Comparison of ENCODE assay signal across 21 mouse cellular contexts in the genomic region with DNA sequence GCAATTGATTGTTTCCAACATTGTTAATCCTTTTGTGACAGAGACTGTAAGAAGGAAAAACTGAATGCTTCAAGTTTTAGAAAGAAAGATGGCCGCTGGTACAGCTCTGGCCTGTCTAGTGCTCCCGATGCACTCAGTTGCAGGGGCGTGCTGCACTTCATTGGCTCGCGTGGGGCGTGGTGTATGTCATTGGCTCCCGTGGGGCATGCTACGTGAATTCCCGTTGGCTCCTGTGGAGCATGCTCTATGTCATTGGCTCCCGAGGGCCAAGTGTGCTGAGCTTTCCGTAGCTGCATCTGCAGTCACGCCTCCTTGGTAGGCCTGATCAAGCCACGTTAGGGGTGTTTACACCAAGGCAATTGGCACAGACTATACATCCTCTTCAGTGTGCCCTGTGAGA. TPM values are rescaled to one million over a fixed set of nuclear protein-coding genes. Genes with fewer than 3 reads are reported as not detected.
DNase-seq lines count a peak whose midpoint lies in the region; ATAC-seq and TF ChIP-seq lines count a peak whose summit lies in the region.
"Had no signal": no experiment of that assay in that cellular context is flagged by ENCODE, and none has a peak within 500 bp of the region (broad histone marks: within the 10 kb centered on the region; RNA-seq: fewer than 3 reads in every experiment).

No protein-coding gene starts in this region.

- no peak for TF ChIP-seq CTCF in testis, adult 2 months (IDR thresholded peaks at IDR 0.05; ENCODE audit: control insufficient read depth, insufficient read depth, insufficient replicate concordance, low read depth, low read length)
- no peak for TF ChIP-seq CTCF in liver, postnatal 0 days (IDR thresholded peaks at IDR 0.05; ENCODE audit: low read depth)

- peak overlapping the region; percentile 65 for H3K27ac ChIP-seq in heart, embryonic 10.5 days
- H3K27ac ChIP-seq in kidney, embryonic 16.5 days (ENCODE audit: low read length), result peak overlapping the region; percentile 25; the same call in 1 of the 2 replicates
- H3K27ac ChIP-seq in testis, adult 2 months (ENCODE audit: control insufficient read depth, insufficient read depth, low read depth, low read length), result 0 out of 2 replicates have a peak overlapping the region, but pooled peaks have one; percentile 13
- no peak overlapping the region for H3K27ac ChIP-seq in liver, postnatal 0 days (ENCODE audit: low read depth)
- H3K27ac ChIP-seq: hindbrain, embryonic 10.5 days; hindbrain, postnatal 0 days; limb, embryonic 15.5 days; liver, embryonic 15.5 days; macrophage; midbrain, embryonic 10.5 days; neural tube, embryonic 15.5 days had no signal

- peaks cover 30% of the 10 kb centered on the region for H3K4me1 ChIP-seq in heart, embryonic 10.5 days
- H3K4me1 ChIP-seq in kidney, embryonic 16.5 days (ENCODE audit: insufficient read depth, low read length), result no peaks in the 10 kb centered on the region
- peaks cover 2% of the 10 kb centered on the region; the same call in 1 of the 2 replicates for H3K4me1 ChIP-seq in testis, adult 2 months (ENCODE audit: control insufficient read depth, insufficient read depth, low read length)
- H3K4me1 ChIP-seq in liver, postnatal 0 days (ENCODE audit: insufficient read depth), result no peaks in the 10 kb centered on the region
- H3K4me1 ChIP-seq: hindbrain, embryonic 10.5 days; liver, embryonic 15.5 days had no signal

- no peaks in the 10 kb centered on the region for H3K9me3 ChIP-seq in heart, embryonic 10.5 days
- no peaks in the 10 kb centered on the region for H3K9me3 ChIP-seq in kidney, embryonic 16.5 days (ENCODE audit: low read length)
- no peaks in the 10 kb centered on the region for H3K9me3 ChIP-seq in liver, postnatal 0 days (ENCODE audit: low read length)
- H3K9me3 ChIP-seq: hindbrain, embryonic 10.5 days; limb, embryonic 15.5 days; liver, embryonic 15.5 days; midbrain, embryonic 10.5 days; neural tube, embryonic 15.5 days had no signal

- H3K36me3 ChIP-seq in heart, embryonic 10.5 days, result 0 out of 2 replicates have a peak, but pooled peaks cover 9% of the 10 kb centered on the region
- no peaks in the 10 kb centered on the region for H3K36me3 ChIP-seq in kidney, embryonic 16.5 days (ENCODE audit: insufficient read depth, low read length)
- H3K36me3 ChIP-seq in testis, adult 2 months (ENCODE audit: control insufficient read depth, insufficient read depth, low read length), result no peaks in the 10 kb centered on the region
- no peaks in the 10 kb centered on the region for H3K36me3 ChIP-seq in liver, postnatal 0 days (replicated peaks; ENCODE audit: insufficient read depth, low read length)
- H3K36me3 ChIP-seq: hindbrain, embryonic 10.5 days; limb, embryonic 15.5 days; liver, embryonic 15.5 days; midbrain, embryonic 10.5 days; neural tube, embryonic 15.5 days had no signal

- H3K4me2 ChIP-seq in kidney, embryonic 16.5 days (replicated peaks; ENCODE audit: low read depth, low read length), result no peak overlapping the region
- H3K4me2 ChIP-seq in liver, postnatal 0 days (ENCODE audit: low read depth, low read length), result no peak overlapping the region
- H3K4me2 ChIP-seq: limb, embryonic 15.5 days; liver, embryonic 15.5 days; neural tube, embryonic 15.5 days had no signal

- DNase-seq in heart, embryonic 10.5 days (ENCODE audit: low spot score), result no peak
- DNase-seq in heart, postnatal 25 days (ENCODE audit: low spot score), result no peak
- no peak for DNase-seq in kidney, postnatal 25 days
- DNase-seq in testis, postnatal 10 days (ENCODE audit: low spot score), result no peak
- no peak for DNase-seq in liver, postnatal 0 days
- DNase-seq: cerebellum, adult 18-20 months; cerebellum, postnatal 25 days; embryo, embryonic 11 days; forebrain, postnatal 0 days; right cerebral cortex, postnatal 25 days; thymus, postnatal 4 days had no signal

- no peak overlapping the region for H3K9ac ChIP-seq in kidney, embryonic 16.5 days (replicated peaks; ENCODE audit: low read length)
- H3K9ac ChIP-seq in liver, postnatal 0 days (replicated peaks), result no peak overlapping the region
- H3K9ac ChIP-seq: forebrain, postnatal 0 days; limb, embryonic 15.5 days; liver, embryonic 15.5 days; neural tube, embryonic 15.5 days had no signal

- peak; percentile 32; the same call in 1 of the 2 replicates for TF ChIP-seq POLR2A in testis, adult 2 months (IDR thresholded peaks at IDR 0.05; ENCODE audit: control insufficient read depth, low read depth, low read length)

- no peaks in the 10 kb centered on the region for H3K27me3 ChIP-seq in heart, embryonic 10.5 days (ENCODE audit: insufficient read depth, poor library complexity, severe bottlenecking)
- no peaks in the 10 kb centered on the region for H3K27me3 ChIP-seq in kidney, embryonic 16.5 days (ENCODE audit: insufficient read depth, low read length)
- H3K27me3 ChIP-seq in testis, adult 2 months (ENCODE audit: control insufficient read depth, insufficient read depth, low read length), result no peaks in the 10 kb centered on the region
- H3K27me3 ChIP-seq in liver, postnatal 0 days (ENCODE audit: insufficient read depth, low read length), result no peaks in the 10 kb centered on the region
- H3K27me3 ChIP-seq: CH12.LX; limb, embryonic 15.5 days; liver, embryonic 15.5 days; neural tube, embryonic 15.5 days had no signal

- intact Hi-C loops in heart, postnatal 25 days (cut with DNase I), result no loop called here

- 85% methylated on average over 13 of the region's 13 CpGs for WGBS in heart, embryonic 10.5 days
- WGBS in kidney, embryonic 16.5 days, result 89% methylated on average over 13 of the region's 13 CpGs
- WGBS in liver, postnatal 0 days (ENCODE audit: insufficient replicate concordance), result 81% methylated on average over 13 of the region's 13 CpGs

- H3K4me3 ChIP-seq in heart, embryonic 10.5 days, result no peak overlapping the region
- H3K4me3 ChIP-seq in kidney, embryonic 16.5 days (ENCODE audit: low read length), result no peak overlapping the region
- peak overlapping the region; percentile 41 for H3K4me3 ChIP-seq in testis, adult 2 months (ENCODE audit: control insufficient read depth, low read depth, low read length)
- H3K4me3 ChIP-seq in liver, postnatal 0 days (ENCODE audit: low read depth, low read length), result no peak overlapping the region
- H3K4me3 ChIP-seq: hindbrain, embryonic 10.5 days; limb, embryonic 15.5 days; liver, embryonic 15.5 days; midbrain, embryonic 10.5 days; neural tube, embryonic 15.5 days had no signal

- TF ChIP-seq EP300 in liver, postnatal 0 days (IDR thresholded peaks at IDR 0.05; ENCODE audit: low read depth), result no peak

- ATAC-seq in kidney, embryonic 16.5 days (ENCODE audit: low FRiP score, low TSS enrichment), result no peak
- no peak for ATAC-seq in liver, postnatal 0 days
- ATAC-seq: forebrain, postnatal 0 days; hindbrain, postnatal 0 days had no signal

RNA-seq across cellular contexts. Expression of a gene that starts 49.5 kb away (rescaled TPM):
- polyA plus RNA-seq in heart, embryonic 10.5 days (2016; fragmentation: Nextera tagmentation; extraction: Ambion mirVana), result 11.1 and 17.0 TPM in 2 replicates
- 10 to 100 TPM; 57.1 to 57.9 TPM for total RNA-seq in heart, postnatal 25 days (2021)
- 4.6 and 5.4 TPM in 2 replicates for polyA plus RNA-seq in kidney, embryonic 16.5 days (2015; fragmentation: Nextera tagmentation; extraction: Ambion mirVana)
- 693 and 832 TPM in 2 replicates for polyA plus RNA-seq in testis, adult 2 months (2012; rRNA removed)
- 0.34 and 0.45 TPM in 2 replicates for polyA plus RNA-seq in liver, postnatal 0 days (2015; fragmentation: Nextera tagmentation; extraction: Ambion mirVana)

Comparison
In these comparisons a context has a peak if more than half of its experiments do, and no peak if none do; other contexts are left out.
1. RNA of a gene that starts 49.5 kb away (polyA plus RNA-seq): 693 to 832 TPM in testis, adult 2 months; 11.1 to 17.0 TPM in heart, embryonic 10.5 days, 4.6 to 5.4 TPM in kidney, embryonic 16.5 days and 0.34 to 0.45 TPM in liver, postnatal 0 days; every median in the first group is over 10 times any median in the second.